Mouse (Mus musculus) spleen, postnatal 36 days (tissue): ENCODE data around the gene Gm8279.
"Not testable (repeated sequence)": the region's sequence is repeated elsewhere in the genome, so short reads cannot be mapped to it uniquely, and the experiment has no call there.

Experiments
- DNase-seq, 2 experiments: peaks; one replicate each; pipeline ENCODE4 v3.0.0; 2022; ENCODE audit warnings: low spot score in 2 of 2, mixed read lengths in 1 of 2

The Gm8279 gene

GRCm38 (mm10) chr14:5131219-5131618 is at the start of gene Gm8279:
Gm8279 (plus strand) TSS chr14:5131519.
- DNase-seq = not testable (repeated sequence)

- DNase-seq = not testable (repeated sequence)
These were observed 32.9 kb downstream of the Gm8279 start, which contains the start of gene Gm3317 for GRCm38 (mm10) chr14:5164235-5164634. Gm3317 (plus strand) TSS chr14:5164535.

- DNase-seq = not testable (repeated sequence)
These were observed 54.2 kb downstream of the Gm8279 start, which contains the start of gene Gm8271 for GRCm38 (mm10) chr14:5185493-5185892. Gm8271 (plus strand) TSS chr14:5185793.
